ENCODE assay signal across 9 mouse cellular contexts in genomic region chr2:71581488-71581887, GRCm38 (mm10). TPM values are rescaled to one million over a fixed set of nuclear protein-coding genes. Genes with fewer than 3 reads are reported as not detected.
DNase-seq lines count a peak whose midpoint lies in the region; ATAC-seq lines count a peak whose summit lies in the region.
"Had no signal": no experiment of that assay in that cellular context is flagged by ENCODE, and none has a peak within 500 bp of the region (broad histone marks: within the 10 kb centered on the region; RNA-seq: fewer than 3 reads in every experiment).

No protein-coding gene starts in this region.

- peak overlapping the region; percentile 97 for H3K4me2 ChIP-seq in lung, embryonic 15.5 days
- H3K4me2 ChIP-seq in forebrain, embryonic 14.5 days (ENCODE audit: low read length): peak overlapping the region; percentile 91
- H3K4me2 ChIP-seq in liver, embryonic 12.5 days: peak overlapping the region; percentile 63
- peak overlapping the region; percentile 85 for H3K4me2 ChIP-seq in stomach, embryonic 15.5 days

- peak overlapping the region; percentile 47 for H3K9ac ChIP-seq in lung, embryonic 15.5 days
- H3K9ac ChIP-seq in forebrain, embryonic 14.5 days (ENCODE audit: low read length): peak overlapping the region; percentile 68
- no peak overlapping the region for H3K9ac ChIP-seq in liver, embryonic 12.5 days
- H3K9ac ChIP-seq in stomach, embryonic 15.5 days: 0 out of 2 replicates have a peak overlapping the region, but pooled peaks have one; percentile 26

- peak overlapping the region; percentile 63 for H3K4me3 ChIP-seq in lung, embryonic 15.5 days
- H3K4me3 ChIP-seq in forebrain, embryonic 14.5 days (ENCODE audit: low read depth, low read length): peak overlapping the region; percentile 48
- peak overlapping the region; percentile 45 for H3K4me3 ChIP-seq in liver, embryonic 12.5 days
- peak overlapping the region; percentile 49 for H3K4me3 ChIP-seq in stomach, embryonic 15.5 days (replicated peaks)

- no peak overlapping the region for H3K27ac ChIP-seq in lung, embryonic 15.5 days
- H3K27ac ChIP-seq in forebrain, embryonic 14.5 days (ENCODE audit: low read depth, low read length): no peak overlapping the region
- H3K27ac ChIP-seq in liver, embryonic 12.5 days: no peak overlapping the region
- H3K27ac ChIP-seq in stomach, embryonic 15.5 days: no peak overlapping the region

- no peak for DNase-seq in lung, postnatal 4 days
- no peak for DNase-seq in forebrain, embryonic 14.5 days (ENCODE audit: low spot score)
- DNase-seq in adrenal gland, adult (ENCODE audit: inconsistent age in 2 of 2, low spot score in 1 of 2): no peak
- no peak for DNase-seq in urinary bladder, postnatal 25 days (ENCODE audit: low spot score)
- DNase-seq: cerebellum, adult 9-11 months had no signal

- H3K9me3 ChIP-seq in lung, embryonic 15.5 days: no peaks in the 10 kb centered on the region
- no peaks in the 10 kb centered on the region for H3K9me3 ChIP-seq in forebrain, embryonic 14.5 days (replicated peaks; ENCODE audit: control insufficient read depth, low read length)
- H3K9me3 ChIP-seq in liver, embryonic 12.5 days (replicated peaks): no peaks in the 10 kb centered on the region
- no peaks in the 10 kb centered on the region for H3K9me3 ChIP-seq in stomach, embryonic 15.5 days

- no peaks in the 10 kb centered on the region for H3K36me3 ChIP-seq in lung, embryonic 15.5 days
- H3K36me3 ChIP-seq in forebrain, embryonic 14.5 days (ENCODE audit: control insufficient read depth, insufficient read depth, low read length): no peaks in the 10 kb centered on the region
- no peaks in the 10 kb centered on the region for H3K36me3 ChIP-seq in liver, embryonic 12.5 days
- H3K36me3 ChIP-seq in stomach, embryonic 15.5 days: no peaks in the 10 kb centered on the region

- peaks cover 14% of the 10 kb centered on the region; the same call in 1 of the 2 replicates for H3K27me3 ChIP-seq in lung, embryonic 15.5 days
- H3K27me3 ChIP-seq in forebrain, embryonic 14.5 days (replicated peaks; ENCODE audit: control insufficient read depth, insufficient read depth, low read length): no peaks in the 10 kb centered on the region
- peaks cover 53% of the 10 kb centered on the region for H3K27me3 ChIP-seq in liver, embryonic 12.5 days (replicated peaks)
- no peaks in the 10 kb centered on the region for H3K27me3 ChIP-seq in stomach, embryonic 15.5 days (replicated peaks)

- ATAC-seq in lung, embryonic 15.5 days (ENCODE audit: borderline replicate concordance, extremely low read depth, low FRiP score, low TSS enrichment): no peak
- peak; percentile 35; the same call in 1 of the 2 replicates for ATAC-seq in forebrain, embryonic 14.5 days
- ATAC-seq in liver, embryonic 12.5 days: no peak
- no peak for ATAC-seq in stomach, embryonic 15.5 days (ENCODE audit: insufficient read depth, low FRiP score, low read depth)
- no peak for ATAC-seq in activated CD4-positive, CD25-positive, alpha-beta regulatory T cell, adult 4 months

- H3K4me1 ChIP-seq in lung, embryonic 15.5 days: no peaks in the 10 kb centered on the region
- H3K4me1 ChIP-seq in forebrain, embryonic 14.5 days (ENCODE audit: control insufficient read depth, insufficient read depth, low read length): peaks cover 3% of the 10 kb centered on the region; the same call in 1 of the 2 replicates
- H3K4me1 ChIP-seq in liver, embryonic 12.5 days: peaks cover 5% of the 10 kb centered on the region; the same call in 1 of the 2 replicates
- no peaks in the 10 kb centered on the region for H3K4me1 ChIP-seq in stomach, embryonic 15.5 days

- 66% methylated on average over 5 of the region's 5 CpGs for WGBS in lung, embryonic 15.5 days
- WGBS in forebrain, embryonic 14.5 days: 45% methylated on average over 5 of the region's 5 CpGs
- WGBS in liver, embryonic 12.5 days (ENCODE audit: insufficient replicate concordance): 45% methylated on average over 5 of the region's 5 CpGs
- 62% methylated on average over 5 of the region's 5 CpGs for WGBS in stomach, embryonic 15.5 days

RNA-seq across cellular contexts. Expression of gene Dlx2, which starts 34.9 kb away (rescaled TPM):
- polyA plus RNA-seq in lung, embryonic 15.5 days (2015; fragmentation: Nextera tagmentation; extraction: Ambion mirVana): 0.15 and 0.16 TPM in 2 replicates
- 44.8 and 51.2 TPM in 2 replicates for polyA plus RNA-seq in forebrain, embryonic 14.5 days (2014; fragmentation: Nextera tagmentation; extraction: Ambion mirVana)
- 0.08 and 0.12 TPM in 2 replicates for polyA plus RNA-seq in liver, embryonic 12.5 days (2016; fragmentation: Nextera tagmentation; extraction: Ambion mirVana)
- polyA plus RNA-seq in stomach, embryonic 15.5 days (2015; fragmentation: Nextera tagmentation; extraction: Ambion mirVana): 3.9 and 4.2 TPM in 2 replicates
- polyA plus RNA-seq in activated CD4-positive, CD25-positive, alpha-beta regulatory T cell, adult 4 months (2017; shearing (Covaris generic)): not detected

RNA-seq across cellular contexts. Expression of gene Dlx1, which starts 53.6 kb away (rescaled TPM):
- polyA plus RNA-seq in lung, embryonic 15.5 days (2015; fragmentation: Nextera tagmentation; extraction: Ambion mirVana): 0.30 and 0.46 TPM in 2 replicates
- polyA plus RNA-seq in forebrain, embryonic 14.5 days (2014; fragmentation: Nextera tagmentation; extraction: Ambion mirVana): 155 and 176 TPM in 2 replicates
- 0.19 and 0.23 TPM in 2 replicates for polyA plus RNA-seq in liver, embryonic 12.5 days (2016; fragmentation: Nextera tagmentation; extraction: Ambion mirVana)
- polyA plus RNA-seq in stomach, embryonic 15.5 days (2015; fragmentation: Nextera tagmentation; extraction: Ambion mirVana): 10.3 and 11.3 TPM in 2 replicates
- polyA plus RNA-seq in activated CD4-positive, CD25-positive, alpha-beta regulatory T cell, adult 4 months (2017; shearing (Covaris generic)): not detected

Comparison
In these comparisons a context has a peak if more than half of its experiments do, and no peak if none do; other contexts are left out.
1. RNA of gene Dlx1, which starts 53.6 kb away (polyA plus RNA-seq): 155 to 176 TPM in forebrain, embryonic 14.5 days; 10.3 to 11.3 TPM in stomach, embryonic 15.5 days, 0.30 to 0.46 TPM in lung, embryonic 15.5 days, 0.19 to 0.23 TPM in liver, embryonic 12.5 days and not detected in activated CD4-positive, CD25-positive, alpha-beta regulatory T cell, adult 4 months; every median in the first group is over 10 times any median in the second.
2. Peak in every context shown above with its lines, with median percentiles within 50 percentile points of each other: H3K4me2 ChIP-seq and H3K4me3 ChIP-seq.